In the genomic region with DNA sequence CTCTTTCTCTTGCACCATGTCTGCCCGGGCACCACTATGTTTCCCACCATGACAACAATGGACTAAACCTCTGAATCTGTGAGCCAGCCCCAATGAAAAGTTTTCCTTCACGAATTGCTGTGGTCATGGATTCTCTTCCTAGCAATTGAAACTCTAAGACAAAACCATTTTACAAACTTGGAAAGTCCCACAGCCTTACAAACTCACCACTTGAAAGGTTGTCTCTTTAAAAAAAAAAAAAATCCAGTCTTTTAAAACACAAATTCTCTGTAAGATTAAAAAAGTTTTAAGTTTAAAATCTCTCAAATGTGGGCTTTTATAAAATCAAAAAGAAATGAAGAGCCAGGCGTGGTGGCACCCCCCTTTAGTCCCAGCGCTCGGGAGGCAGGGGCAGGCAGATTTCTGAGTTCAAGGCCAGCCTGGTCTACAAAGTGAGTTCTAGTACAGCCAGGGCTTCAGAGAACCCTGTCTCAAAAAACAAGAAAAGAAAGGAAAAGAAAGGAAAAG, we compare ENCODE assay signal across 25 mouse cellular contexts. TPM values are rescaled to one million over a fixed set of nuclear protein-coding genes. Genes with fewer than 3 reads are reported as not detected.
"Had no signal": no experiment of that assay in that cellular context is flagged by ENCODE, and none has a peak within 500 bp of the region (broad histone marks: within the 10 kb centered on the region; RNA-seq: fewer than 3 reads in every experiment).

No protein-coding gene starts in this region.

- H3K4me3 ChIP-seq: limb, embryonic 10.5 days; limb, embryonic 13.5 days; liver, embryonic 12.5 days; liver, embryonic 15.5 days; megakaryocyte, embryonic 14.5 days; neural tube, embryonic 13.5 days had no signal

- H3K4me1 ChIP-seq: limb, embryonic 13.5 days; neural tube, embryonic 13.5 days had no signal

- ATAC-seq: liver, embryonic 12.5 days had no signal

- H3K9ac ChIP-seq: limb, embryonic 13.5 days; liver, embryonic 12.5 days; liver, embryonic 15.5 days; neural tube, embryonic 13.5 days had no signal

- H3K27me3 ChIP-seq: limb, embryonic 13.5 days; liver, embryonic 12.5 days; liver, embryonic 15.5 days; neural tube, embryonic 13.5 days had no signal

- H3K36me3 ChIP-seq: limb, embryonic 10.5 days; limb, embryonic 13.5 days; liver, embryonic 12.5 days; liver, embryonic 15.5 days; neural tube, embryonic 13.5 days had no signal

- DNase-seq: kidney, adult 18-20 months; kidney, adult 9 months; kidney, postnatal 14 days; kidney, postnatal 4 days; liver; lung, adult 2 months; lung, postnatal 14 days; lung, postnatal 4 days; midbrain, embryonic 14.5 days; right cerebral cortex, adult 18-20 months; right cerebral cortex, postnatal 14 days; right cerebral cortex, postnatal 4 days; thymus, postnatal 4 days had no signal

- H3K9me3 ChIP-seq: limb, embryonic 10.5 days; limb, embryonic 13.5 days; liver, embryonic 12.5 days; liver, embryonic 15.5 days; neural tube, embryonic 13.5 days had no signal

- H3K4me2 ChIP-seq: limb, embryonic 13.5 days; liver, embryonic 12.5 days; liver, embryonic 15.5 days; midbrain, embryonic 11.5 days; neural tube, embryonic 13.5 days had no signal

- H3K27ac ChIP-seq: limb, embryonic 10.5 days; limb, embryonic 13.5 days; liver, embryonic 12.5 days; liver, embryonic 15.5 days; neural tube, embryonic 13.5 days; stomach, postnatal 0 days had no signal

RNA-seq across cellular contexts. Expression of gene E330021D16Rik, which starts 1.5 kb away (rescaled TPM):
- total RNA-seq: layer of hippocampus, adult 18-20 months; layer of hippocampus, postnatal 14 days; left cerebral cortex, adult 8-10 months; left cerebral cortex, postnatal 14 days had no signal
- polyA plus RNA-seq: limb, embryonic 10.5 days; limb, embryonic 13.5 days; liver, embryonic 12.5 days; midbrain, embryonic 11.5 days; midbrain, embryonic 14.5 days; neural tube, embryonic 13.5 days; stomach, postnatal 0 days had no signal
